Mouse (Mus musculus) retina, postnatal 7 days (tissue): ENCODE data around the gene Fndc1.
A peak's percentile ranks its signal among the peaks of the same experiment; 100 is the strongest.

Source experiments
- DNase-seq: peaks from one replicate; pipeline ENCODE4 v3.0.0-alpha.2; 2012; ENCODE audit warnings: low read depth, low spot score

Gene Fndc1

GRCm38 (mm10) chr17:7826819-7827515 lies at the start of gene Fndc1:
Fndc1 (minus strand) TSS chr17:7827302.
- DNase-seq, result peak; percentile 37

GRCm38 (mm10) chr17:7876541-7876940 lies 49.4 kb upstream of the Fndc1 start:
- DNase-seq, result no peak

DNA sequence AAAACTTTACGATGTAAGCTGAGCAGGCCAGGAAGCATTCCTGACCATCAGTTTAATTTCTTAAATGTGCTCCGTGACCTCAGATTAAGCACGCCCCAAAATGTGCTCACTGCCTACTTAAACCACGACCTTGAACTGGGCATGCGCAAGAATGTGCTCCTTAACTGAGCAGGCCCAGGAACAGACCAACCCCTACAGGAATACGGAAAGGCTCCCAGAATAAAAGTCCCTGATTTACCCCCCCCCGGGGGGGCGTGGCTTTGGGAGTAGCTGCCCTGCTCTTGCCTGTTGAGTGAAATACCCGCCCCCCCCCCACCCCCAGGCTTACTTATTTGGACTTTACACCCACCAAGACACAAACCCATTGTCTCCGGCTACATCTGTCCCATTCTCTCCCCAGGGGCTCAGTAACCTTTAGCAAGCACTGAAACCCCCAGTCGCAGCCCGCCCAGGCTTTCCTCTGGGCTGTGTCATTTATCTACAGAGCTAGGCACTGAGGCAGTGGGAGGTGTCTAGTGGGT lies 48.9 kb upstream of the Fndc1 start:
- DNase-seq, result no peak

DNA sequence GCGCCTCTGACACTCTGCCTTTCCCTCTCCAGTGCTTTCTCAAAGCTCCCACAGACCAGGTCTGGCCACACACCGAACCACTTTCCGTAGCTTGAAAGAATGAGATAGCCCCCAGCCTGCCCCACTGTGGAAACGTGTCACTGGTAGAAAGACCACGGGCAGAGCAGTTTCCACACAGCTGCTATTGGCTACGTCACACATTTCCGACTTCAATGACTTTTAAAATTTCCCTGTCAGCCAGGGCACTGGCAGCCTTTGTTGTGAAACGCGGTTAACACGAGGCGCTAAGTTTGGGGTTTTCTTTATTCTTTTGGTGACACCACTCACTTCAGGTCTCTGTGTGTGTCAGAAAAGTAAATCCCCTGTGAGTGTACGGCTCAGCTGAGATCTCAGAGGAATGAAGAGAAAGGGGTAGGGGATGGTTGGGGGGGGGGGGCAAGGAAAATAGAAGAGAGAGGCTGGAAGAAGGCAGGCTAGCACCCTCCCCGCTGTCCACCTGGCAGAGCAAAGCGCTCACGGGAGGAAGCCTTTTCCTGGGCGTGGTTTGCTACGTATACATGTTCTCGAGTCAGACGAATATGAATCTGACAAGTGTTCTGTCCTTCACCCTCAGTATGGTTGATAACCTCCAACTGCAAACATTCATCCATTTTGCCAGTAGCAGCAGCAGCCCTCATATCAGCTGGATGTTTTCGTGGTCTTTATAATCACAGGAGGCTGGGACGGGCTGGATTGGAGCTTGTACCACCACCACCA lies 47.9 kb upstream of the Fndc1 start:
- DNase-seq, result no peak

- no peak for DNase-seq
Measured at GRCm38 (mm10) chr17:7873382-7873781, 46.3 kb upstream of the Fndc1 start.

- no peak for DNase-seq
Measured at GRCm38 (mm10) chr17:7871800-7872199, 44.7 kb upstream of the Fndc1 start.

DNA sequence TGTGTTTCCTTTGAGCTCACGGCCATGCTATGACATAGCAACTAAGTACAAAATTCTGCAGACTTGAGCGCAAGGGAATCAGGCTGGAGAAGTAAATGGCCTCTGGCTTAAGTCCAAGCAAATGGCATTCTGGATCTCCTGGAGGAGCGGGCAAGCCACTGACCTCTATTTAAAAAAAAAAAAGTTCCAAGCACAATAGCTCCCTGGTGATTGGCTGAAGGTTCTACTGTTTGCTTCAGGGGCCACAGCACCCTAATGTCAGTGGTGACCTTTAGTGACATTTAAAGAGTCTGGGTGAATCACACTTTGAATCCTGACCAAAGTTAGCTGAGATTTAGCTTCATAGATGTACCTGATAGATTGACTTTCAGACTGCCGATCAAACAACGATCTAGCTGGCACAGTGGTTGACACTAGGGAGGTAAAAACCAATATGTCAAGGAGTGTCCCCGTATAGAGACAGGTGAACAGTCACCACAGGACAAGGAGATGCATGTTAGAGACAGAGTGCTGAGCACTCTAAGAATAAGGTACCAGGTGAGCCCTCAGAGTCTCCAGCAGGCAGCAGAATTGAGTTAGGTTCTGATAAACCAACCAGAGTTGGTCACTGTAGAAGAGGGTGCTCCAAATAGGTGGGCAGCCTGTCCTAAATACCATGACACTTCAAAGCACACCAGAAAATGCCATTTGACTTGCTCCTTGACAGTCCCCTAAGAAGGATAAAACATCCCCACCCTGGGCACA lies 43.9 kb upstream of the Fndc1 start:
- DNase-seq, result no peak

DNA sequence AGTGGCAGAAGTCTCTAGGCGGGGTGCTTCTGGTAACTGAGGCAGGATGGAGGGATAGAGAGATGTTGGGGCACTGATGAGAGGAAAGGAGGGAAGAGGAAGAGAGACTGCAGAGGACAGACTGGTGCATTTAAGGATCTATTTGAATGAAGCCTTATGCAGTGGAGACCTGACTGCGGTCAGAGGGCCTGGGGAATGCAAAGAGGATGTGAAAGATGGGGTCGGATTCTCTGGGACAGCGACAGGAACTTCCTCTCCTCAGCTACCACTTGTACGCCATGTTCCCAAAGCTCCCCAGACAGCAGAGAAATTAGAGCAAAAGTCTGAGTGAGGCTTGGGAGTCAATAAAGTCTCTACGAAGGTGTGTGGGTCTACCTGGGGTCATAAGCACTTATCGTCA lies 42.0 kb upstream of the Fndc1 start:
- DNase-seq, result no peak

GRCm38 (mm10) chr17:7868631-7869030 lies 41.5 kb upstream of the Fndc1 start:
- DNase-seq, result peak; percentile 13

GRCm38 (mm10) chr17:7864740-7865139 lies 37.6 kb upstream of the Fndc1 start:
- DNase-seq, result no peak

DNA sequence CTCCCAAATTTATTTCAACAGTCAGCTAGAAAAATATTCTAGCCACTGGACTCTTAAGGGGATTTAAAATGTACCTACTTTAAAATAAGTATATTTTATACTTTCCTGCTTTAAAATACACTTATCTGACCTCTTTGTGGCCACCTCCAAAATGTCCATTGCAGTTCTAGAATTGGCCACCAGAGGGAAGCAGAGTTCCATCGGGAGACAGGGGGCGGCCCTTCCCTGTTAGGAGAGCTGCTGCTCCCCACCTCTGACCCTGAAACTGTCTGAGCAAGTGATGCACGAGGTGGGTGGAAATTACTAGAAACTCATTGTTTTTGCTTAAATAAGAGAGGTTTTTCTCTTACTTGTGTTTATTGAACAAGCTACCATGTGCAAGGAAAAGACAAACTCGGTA lies 36.6 kb upstream of the Fndc1 start:
- peak; percentile 49 for DNase-seq

- DNase-seq, result no peak
Measured at GRCm38 (mm10) chr17:7860845-7861360, 33.8 kb upstream of the Fndc1 start.

- no peak for DNase-seq
Measured at GRCm38 (mm10) chr17:7857658-7858057, 30.6 kb upstream of the Fndc1 start.

DNA sequence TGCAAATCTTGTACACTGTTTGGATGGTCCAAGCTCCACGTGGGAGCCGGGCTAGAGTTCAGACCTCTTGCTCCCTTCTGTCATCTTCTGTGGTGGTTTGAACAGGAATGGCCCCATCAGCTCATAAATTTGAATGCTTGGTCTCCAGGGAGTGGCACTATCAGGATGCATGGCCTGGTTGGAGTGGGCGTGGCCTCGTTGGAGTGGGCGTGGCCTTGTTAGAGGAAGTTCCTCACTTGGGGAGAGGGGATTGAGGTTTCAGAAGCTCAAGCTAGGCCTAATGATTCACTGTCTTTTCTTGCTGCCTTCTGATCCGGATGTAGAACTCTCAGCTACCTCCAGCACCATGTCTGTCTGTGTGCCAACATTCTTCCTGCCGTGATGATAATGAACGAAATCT lies 28.7 kb upstream of the Fndc1 start:
- DNase-seq, result no peak

DNA sequence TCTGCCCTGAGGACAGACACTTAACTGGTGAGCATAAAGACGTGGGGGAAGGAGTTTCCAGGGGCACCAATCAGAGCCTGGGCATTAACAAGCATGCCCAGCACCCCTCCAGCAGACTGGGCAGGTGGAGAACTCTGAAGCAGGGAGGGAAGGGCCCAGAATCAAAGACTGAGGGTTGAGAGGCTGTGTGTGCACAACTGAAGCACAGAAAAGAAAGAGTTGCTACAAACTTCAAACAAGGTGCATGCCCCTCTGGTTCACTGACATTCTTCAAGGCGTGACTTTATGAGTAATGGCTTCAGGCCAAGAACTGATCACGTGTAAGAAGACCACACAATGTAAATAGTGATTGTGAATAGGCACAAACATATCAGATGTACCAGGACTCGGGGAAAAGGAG lies 24.9 kb upstream of the Fndc1 start:
- DNase-seq, result no peak

- DNase-seq, result no peak
Measured at GRCm38 (mm10) chr17:7851527-7851926, 24.4 kb upstream of the Fndc1 start.

- no peak for DNase-seq
Measured at GRCm38 (mm10) chr17:7850246-7850645, 23.1 kb upstream of the Fndc1 start.

DNA sequence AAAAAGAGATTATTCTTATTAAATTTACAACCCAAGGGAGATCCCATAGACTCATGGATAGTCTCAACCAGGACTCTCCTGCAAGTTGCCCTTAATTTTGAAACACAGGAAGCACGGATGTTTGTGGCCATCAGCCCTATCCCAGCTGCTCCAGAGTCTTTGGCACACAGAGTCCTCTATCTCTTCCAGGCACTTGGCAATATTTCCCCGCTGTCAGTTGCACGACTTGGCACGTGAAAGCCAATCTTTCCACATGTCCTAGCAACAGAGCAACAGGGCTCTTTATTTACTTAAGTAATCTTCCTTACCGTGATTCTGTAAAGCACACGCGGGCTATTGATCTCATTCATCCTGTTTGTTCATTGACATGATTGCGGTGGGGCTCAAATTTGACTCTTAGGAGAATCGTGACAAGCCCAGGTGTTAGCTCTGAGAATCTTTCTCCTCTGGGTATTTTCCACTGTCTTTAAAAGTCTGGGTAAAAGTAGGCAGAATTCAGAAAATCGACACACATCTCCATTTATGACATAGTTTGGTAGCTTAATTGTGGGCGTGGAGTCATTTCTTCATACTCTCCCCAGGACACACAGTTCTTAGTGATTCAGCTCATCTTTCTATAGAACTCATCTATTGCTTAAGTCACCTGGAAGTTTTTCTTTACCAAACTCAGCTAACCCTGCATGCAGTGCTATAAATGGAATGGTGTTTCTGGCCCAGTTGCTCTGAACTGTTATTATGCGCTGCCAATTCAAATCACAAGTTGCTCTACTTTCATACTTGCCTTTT lies 13.6 kb upstream of the Fndc1 start:
- DNase-seq, result no peak

GRCm38 (mm10) chr17:7827586-7827985 lies 484 bp upstream of the Fndc1 start:
- no peak for DNase-seq

DNA sequence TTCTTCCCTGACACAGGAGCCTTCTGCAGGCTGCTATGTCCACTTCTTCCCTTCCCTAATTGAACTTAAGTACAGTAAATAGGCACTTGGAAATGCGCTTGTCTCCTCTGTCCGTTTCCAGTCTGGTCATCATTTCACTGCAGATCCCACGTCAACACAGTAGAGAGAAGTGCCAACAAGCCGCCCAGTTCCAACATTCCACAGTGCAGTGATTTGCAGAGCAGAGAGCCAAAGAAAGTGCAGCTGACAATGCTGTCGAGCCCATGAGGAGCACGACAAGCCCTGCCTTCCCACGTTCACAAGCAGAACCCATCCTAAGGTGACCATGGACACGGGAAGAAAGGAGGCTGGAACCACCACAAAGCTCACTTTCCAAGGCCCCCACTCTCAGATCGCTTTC lies 1.7 kb downstream of the Fndc1 start:
- DNase-seq, result no peak

DNA sequence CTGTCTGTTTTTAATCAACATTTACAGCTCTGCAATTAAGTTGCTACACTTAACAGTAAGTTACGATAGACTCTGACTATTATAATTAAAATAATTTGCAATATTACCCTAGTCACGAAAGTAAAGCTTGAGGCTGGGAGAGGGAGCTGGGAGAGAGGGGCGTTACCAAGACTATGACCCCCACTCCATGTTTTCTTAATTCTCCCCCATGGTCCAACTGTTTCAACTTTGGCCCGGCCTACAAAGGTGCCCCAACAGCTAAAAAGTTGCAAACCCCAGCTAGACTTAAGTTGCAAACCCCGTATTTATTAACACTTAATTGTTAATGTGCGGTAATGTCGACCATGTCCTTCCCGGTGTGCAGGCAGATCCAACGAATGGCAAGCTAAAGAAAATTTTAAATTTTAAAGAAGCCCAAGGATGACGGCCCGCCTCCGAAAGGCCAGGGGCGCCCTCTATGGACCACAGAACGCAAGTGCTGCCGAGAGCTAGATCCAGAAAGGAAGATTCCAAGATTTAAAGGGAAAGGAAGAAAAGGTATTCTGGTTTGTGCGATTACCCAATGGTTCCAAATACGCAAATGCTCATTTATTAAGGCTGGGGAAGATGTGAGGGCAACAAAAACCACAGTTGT lies 5.4 kb downstream of the Fndc1 start:
- peak; percentile 17 for DNase-seq
